Mouse (Mus musculus) naive thymus-derived CD4-positive, alpha-beta T cell, adult 2 months (primary cell): ENCODE results near the gene Ormdl2.
"Not testable (repeated sequence)": the region's sequence is repeated elsewhere in the genome, so short reads cannot be mapped to it uniquely, and the experiment has no call there.

ENCODE experiments used
- DNase-seq: peaks from one replicate; pipeline ENCODE4 v3.0.0-alpha.2; 2011; ENCODE audit warnings: low read depth

Gene Ormdl2

GRCm38 (mm10) chr10:128821358-128822056 is at the start of gene Ormdl2:
TSS of gene Ormdl2 (minus strand) at chr10:128821645.
- DNase-seq = peak; percentile 99

DNA sequence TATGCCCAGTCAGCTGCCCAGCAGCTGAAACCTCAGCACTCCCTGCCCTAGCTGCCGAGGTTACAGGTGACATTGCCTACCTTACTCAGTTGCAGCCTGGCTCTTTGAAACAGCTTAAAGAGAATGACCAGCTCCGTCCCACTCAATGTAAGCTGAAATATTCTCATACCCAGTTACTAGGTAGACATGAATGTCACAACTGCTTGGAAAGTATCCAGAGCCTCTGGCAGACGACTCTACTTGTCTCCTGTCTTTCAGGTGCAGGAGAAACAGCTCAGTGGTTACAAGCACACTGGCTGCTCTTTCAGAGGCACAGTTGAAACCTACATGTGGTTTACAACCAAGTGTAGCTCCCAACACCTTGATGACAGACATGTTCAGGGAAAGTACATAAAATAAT is 48.9 kb upstream of the Ormdl2 start:
- no peak for DNase-seq

DNA sequence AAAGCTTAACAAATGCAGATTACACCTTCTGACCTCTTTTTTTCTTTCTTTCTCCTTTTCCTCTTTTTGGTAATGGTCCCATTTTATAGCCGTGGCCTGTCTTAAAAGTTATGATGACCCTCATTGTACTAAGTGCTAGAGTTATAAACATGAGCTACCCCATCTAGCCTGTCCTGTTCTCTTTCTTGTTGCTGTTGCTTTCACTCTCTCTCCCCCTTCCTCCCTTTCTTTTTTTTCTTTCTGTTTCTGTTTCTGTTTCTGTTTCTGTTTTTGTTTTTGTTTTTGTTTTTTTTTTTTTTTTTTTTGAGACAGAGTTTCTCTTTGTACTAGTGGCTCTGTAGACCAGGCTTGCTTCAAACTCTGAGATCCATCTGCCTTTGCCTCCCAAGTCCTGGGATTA is 45.1 kb upstream of the Ormdl2 start:
- no peak for DNase-seq

DNA sequence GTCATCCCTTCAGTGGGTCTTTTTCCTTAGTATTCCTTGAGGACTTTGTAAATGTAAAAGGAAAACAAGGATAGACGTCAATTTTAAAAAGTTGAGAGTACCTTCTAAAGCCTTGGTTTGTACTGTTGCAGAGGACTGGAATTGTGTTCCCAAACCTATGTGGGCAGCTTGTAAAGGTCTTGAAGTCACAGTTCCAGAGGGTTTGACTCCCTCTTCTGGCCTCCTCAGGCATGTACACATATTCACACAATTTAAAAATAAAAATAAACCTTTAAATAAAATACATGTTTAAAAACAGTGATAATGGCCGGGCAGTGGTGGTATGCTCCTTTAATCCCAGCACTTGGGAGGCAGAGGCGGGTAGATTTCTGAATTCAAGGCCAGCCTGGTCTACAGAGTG is 44.6 kb upstream of the Ormdl2 start:
- DNase-seq = peak; percentile 32

- no peak for DNase-seq
Measured at GRCm38 (mm10) chr10:128861176-128861575, 39.7 kb upstream of the Ormdl2 start.

DNA sequence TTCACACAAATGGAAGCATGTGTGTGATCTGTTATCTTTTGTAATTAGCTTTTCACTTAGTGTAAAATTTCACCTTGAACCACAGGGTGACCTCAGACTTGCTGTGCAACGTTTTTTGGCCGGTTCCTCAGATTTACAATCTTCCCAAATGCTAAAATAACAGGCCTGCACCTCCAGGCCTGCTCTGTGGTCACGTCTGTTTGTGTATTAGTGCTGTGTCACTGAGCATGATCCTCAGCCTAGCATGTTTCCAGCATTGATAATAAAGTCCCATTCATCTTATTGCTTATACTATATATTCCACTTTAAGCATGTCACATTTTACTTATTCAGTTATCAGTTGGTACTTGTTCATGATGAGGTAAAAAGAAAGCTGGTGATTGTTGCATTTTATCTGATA is 28.9 kb upstream of the Ormdl2 start:
- no peak for DNase-seq

- DNase-seq = no peak
Measured at GRCm38 (mm10) chr10:128848426-128848825, 27.0 kb upstream of the Ormdl2 start.

GRCm38 (mm10) chr10:128846664-128847063 is 25.2 kb upstream of the Ormdl2 start:
- DNase-seq = no peak

DNA sequence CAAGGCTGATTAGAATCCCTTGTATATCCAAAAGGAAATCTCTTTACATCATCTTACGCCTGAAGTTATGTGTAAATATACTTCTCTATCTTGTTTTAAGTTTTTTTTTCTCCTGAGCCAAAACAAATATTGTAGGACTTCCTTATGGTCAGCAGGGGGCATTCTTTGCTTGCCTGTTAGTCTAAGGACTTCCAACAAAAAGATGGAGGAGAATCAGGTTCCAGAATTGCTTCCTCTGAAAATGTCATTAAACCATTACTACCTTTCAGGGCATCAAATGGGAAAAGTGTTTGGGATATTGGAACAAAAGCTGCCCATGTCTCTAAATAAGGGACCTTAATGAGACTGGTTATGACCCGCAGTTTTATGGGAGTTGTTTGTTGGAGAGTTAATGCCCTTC is 24.1 kb upstream of the Ormdl2 start:
- DNase-seq = peak; percentile 48

DNA sequence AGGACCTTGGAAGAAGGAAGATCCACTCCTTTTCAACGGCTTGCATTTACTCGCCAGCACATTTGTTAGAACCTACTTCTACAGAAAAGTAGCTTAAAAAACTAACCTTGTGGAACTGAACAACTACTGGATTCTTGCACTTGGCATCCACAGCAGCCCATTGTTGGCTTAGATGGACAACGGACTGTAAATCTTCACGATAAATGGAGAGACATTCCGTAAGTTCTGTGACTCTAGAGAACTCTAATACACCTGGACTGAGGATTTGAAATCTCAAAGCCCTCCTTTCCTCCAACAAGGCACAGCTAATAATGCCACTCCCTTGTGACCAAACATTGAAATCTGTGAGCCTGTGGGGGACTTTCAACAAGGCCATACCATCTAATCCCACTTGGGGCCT is 21.8 kb upstream of the Ormdl2 start:
- no peak for DNase-seq

DNA sequence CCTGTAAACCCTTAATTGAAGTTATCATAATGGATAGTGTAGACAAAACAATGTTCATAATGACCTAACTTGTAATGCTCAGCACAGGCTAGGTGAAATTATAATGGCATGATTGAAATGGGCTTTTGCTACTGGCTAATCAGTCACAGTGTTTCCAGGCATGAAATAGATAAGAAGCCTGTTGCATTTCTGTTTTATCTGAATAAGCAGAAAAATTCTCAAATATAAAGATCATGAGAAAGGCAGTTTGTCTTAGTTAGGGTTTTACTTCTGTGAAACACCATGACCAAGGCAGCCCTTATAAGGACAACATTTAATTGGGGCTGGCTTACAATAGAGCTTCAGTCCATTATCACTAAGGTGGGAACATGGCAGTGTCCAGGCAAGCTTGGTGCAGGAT is 19.2 kb upstream of the Ormdl2 start:
- no peak for DNase-seq

DNA sequence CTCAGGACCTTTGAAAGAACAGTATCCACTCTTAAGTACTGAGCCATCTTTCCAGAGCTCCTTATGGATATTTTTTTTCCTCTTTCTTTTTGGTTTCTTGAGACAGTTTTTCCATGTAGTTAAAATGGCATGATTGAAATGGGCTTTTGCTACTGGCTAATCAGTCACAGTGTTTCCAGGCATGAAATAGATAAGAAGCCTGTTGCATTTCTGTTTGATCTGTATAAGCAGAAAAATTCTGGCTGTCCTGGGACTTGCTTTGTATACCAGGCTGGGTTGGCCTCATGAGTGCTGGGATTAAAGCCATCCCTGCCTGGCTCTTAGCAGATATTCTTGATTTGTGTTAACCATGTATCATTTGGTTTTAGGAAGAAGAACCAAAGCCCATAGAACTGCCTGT is 18.0 kb upstream of the Ormdl2 start:
- no peak for DNase-seq

DNA sequence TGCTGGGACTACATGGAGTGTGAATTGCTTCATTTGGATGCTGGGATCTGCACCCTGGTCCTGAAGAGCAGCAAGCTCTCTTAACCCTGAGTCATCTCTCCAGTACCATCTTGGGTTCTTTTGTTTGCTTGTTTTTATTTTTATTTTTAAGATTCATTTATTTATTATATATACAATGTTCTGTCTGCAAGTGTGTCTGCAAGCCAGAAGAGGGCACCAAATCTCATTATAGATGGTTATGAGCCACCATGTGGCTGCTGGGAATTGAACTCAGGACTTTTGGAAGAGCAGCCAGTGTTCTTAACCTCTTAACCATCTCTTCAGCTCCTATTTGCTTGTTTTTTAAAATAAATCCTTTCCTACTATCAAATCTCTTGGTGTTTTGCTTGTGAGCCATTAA is 16.0 kb upstream of the Ormdl2 start:
- no peak for DNase-seq

GRCm38 (mm10) chr10:128823821-128824220 is 2.4 kb upstream of the Ormdl2 start:
- DNase-seq = peak; percentile 31

- DNase-seq = not testable (repeated sequence)
Measured at GRCm38 (mm10) chr10:128823087-128823486, 1.6 kb upstream of the Ormdl2 start.

DNA sequence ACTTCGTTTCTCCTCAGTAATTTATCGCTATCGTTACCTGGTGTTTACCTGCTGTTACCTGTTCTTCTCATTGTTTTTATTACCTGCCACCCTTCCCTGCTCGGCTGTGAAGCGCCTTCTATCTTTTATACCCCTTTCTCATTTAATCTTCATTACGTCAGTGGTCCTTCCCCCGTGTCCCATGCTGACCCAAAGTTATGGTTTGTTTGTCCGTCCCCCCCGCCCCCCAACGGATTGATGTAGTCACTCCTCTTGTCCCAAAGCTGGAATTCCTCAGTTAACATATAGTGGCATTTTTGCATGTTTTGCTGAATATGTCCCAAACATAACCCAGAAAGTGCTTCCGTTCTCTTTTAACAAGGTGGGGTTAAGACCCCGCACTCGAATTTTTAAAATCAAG is 690 bp upstream of the Ormdl2 start:
- DNase-seq = no peak

- DNase-seq = no peak
Measured at GRCm38 (mm10) chr10:128820217-128820616, 1.2 kb downstream of the Ormdl2 start.

DNA sequence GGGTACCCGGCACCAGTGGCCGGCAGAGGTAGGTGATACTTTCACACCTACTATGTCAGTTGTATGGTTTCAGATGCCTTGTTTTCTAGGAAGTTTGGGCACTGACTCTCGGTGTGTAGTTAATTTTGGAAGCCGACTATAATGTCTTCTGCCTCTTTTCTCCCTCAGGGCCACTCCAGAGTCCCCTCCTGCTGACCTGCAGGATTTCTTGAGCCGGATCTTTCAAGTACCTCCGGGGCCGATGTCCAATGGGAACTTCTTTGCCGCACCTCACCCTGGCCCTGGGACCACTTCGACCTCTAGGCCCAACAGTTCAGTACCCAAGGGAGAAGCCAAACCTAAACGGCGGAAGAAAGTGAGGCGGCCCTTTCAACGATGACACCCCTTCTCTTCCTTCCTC is 4.4 kb downstream of the Ormdl2 start, which contains the start of gene Sarnp:
Sarnp (plus strand) TSS at position 301 of the 400 bp plus-strand sequence.
- no peak for DNase-seq

GRCm38 (mm10) chr10:128807018-128807417 is 14.4 kb downstream of the Ormdl2 start:
- DNase-seq = no peak

DNA sequence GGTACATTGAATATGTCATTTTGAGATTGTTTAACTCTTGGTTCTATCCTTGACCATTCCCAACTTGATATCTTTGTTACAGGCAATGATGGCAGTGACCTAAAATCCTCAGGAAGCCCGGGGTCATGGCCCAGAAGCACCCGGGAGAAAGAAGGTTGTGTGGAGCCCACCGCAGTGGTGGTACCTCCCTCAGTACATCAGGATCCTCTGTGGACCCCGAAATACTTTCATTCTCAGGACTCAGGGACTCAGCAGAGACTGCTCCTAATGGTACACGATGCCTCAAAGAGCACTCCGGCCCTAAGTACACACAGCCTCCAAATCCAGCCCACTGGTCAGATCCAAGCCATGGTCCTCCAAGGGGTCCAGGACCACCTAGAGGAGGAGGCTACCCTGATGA is 15.4 kb downstream of the Ormdl2 start:
- DNase-seq = no peak

GRCm38 (mm10) chr10:128805092-128806000 is 16.1 kb downstream of the Ormdl2 start:
- DNase-seq = peak; percentile 98

- peak; percentile 63 for DNase-seq
Measured at GRCm38 (mm10) chr10:128804271-128805091, 17.0 kb downstream of the Ormdl2 start, which contains the start of gene Tmem198b. TSS of gene Tmem198b (minus strand) at chr10:128804370.
